ENCODE assay signal across 34 mouse cellular contexts in genomic region chr6:89985989-89986388, GRCm38 (mm10). TPM values are rescaled to one million over a fixed set of nuclear protein-coding genes. Genes with fewer than 3 reads are reported as not detected.
DNase-seq lines count a peak whose midpoint lies in the region; ATAC-seq and TF ChIP-seq lines count a peak whose summit lies in the region.
"Had no signal": no experiment of that assay in that cellular context is flagged by ENCODE, and none has a peak within 500 bp of the region (broad histone marks: within the 10 kb centered on the region; RNA-seq: fewer than 3 reads in every experiment).

No protein-coding gene starts in this region.

- 16% methylated on average over 1 of the region's 1 CpGs for WGBS in cerebellum, adult 2 months
- 21% methylated on average over 1 of the region's 1 CpGs for WGBS in kidney, postnatal 0 days
- WGBS in kidney, embryonic 15.5 days, result 27% methylated on average over 1 of the region's 1 CpGs

- no peak overlapping the region for H3K27ac ChIP-seq in cerebellum, adult 2 months (ENCODE audit: insufficient read depth, low read length)
- H3K27ac ChIP-seq in kidney, postnatal 0 days, result no peak overlapping the region
- H3K27ac ChIP-seq in kidney, embryonic 15.5 days, result no peak overlapping the region
- H3K27ac ChIP-seq in CH12.LX (ENCODE audit: insufficient read depth, low read depth), result no peak overlapping the region
- H3K27ac ChIP-seq: embryonic facial prominence, embryonic 15.5 days; forebrain, embryonic 10.5 days; hindbrain, embryonic 14.5 days; limb, embryonic 13.5 days; liver, embryonic 14.5 days; macrophage; midbrain, embryonic 15.5 days; neural tube, embryonic 13.5 days had no signal

- in situ Hi-C loops in CH12.LX (cut with MboI; ENCODE audit: low pct_ligation_motif_present, low pct_unique_long_range_greater_than_20kb, low sequenced_read_pairs), result loop anchor here (25.0 kb wide), 1 partner anchor 299 kb away; no protein-coding TSS in a partner anchor

- peak; percentile 2 to 21 for DNase-seq in cerebellum, postnatal 10 days
- DNase-seq in cerebellum, adult 2 months, result no peak
- no peak for DNase-seq in kidney, postnatal 0 days (ENCODE audit: low spot score)
- peak; percentile 1 for DNase-seq in CH12.LX (ENCODE audit: extremely low read depth)
- peak; percentile 5 for DNase-seq in ZHBTc4 (ENCODE audit: low read depth, low spot score)
- no peak for DNase-seq in adrenal gland, postnatal 36 days
- DNase-seq: cerebellum, adult 8-10 months; gastrocnemius, postnatal 14 days; heart, postnatal 36 days; thymus, postnatal 14 days had no signal

- no peak overlapping the region for H3K4me2 ChIP-seq in kidney, postnatal 0 days (ENCODE audit: low read length)
- no peak overlapping the region for H3K4me2 ChIP-seq in kidney, embryonic 15.5 days
- no peak overlapping the region for H3K4me2 ChIP-seq in CH12.LX (ENCODE audit: insufficient read depth, low read depth, poor library complexity, severe bottlenecking)
- H3K4me2 ChIP-seq: embryonic facial prominence, embryonic 15.5 days; hindbrain, embryonic 14.5 days; limb, embryonic 13.5 days; midbrain, embryonic 15.5 days; neural tube, embryonic 13.5 days had no signal

- no peaks in the 10 kb centered on the region for H3K4me1 ChIP-seq in cerebellum, adult 2 months (ENCODE audit: control insufficient read depth, insufficient read depth, low read length)
- H3K4me1 ChIP-seq in kidney, postnatal 0 days (replicated peaks; ENCODE audit: insufficient read depth, low read length), result no peaks in the 10 kb centered on the region
- no peaks in the 10 kb centered on the region for H3K4me1 ChIP-seq in kidney, embryonic 15.5 days
- H3K4me1 ChIP-seq in CH12.LX (ENCODE audit: control insufficient read depth in 1 of 2, insufficient read depth in 2 of 2), result no peaks in the 10 kb centered on the region
- H3K4me1 ChIP-seq: embryonic facial prominence, embryonic 15.5 days; forebrain, embryonic 10.5 days; limb, embryonic 13.5 days; midbrain, embryonic 15.5 days; neural tube, embryonic 13.5 days had no signal

- dilution Hi-C loops in CH12.LX (cut with MboI; ENCODE audit: extremely low pct_ligation_motif_present, extremely low pct_unique_long_range_greater_than_20kb, low sequenced_read_pairs), result no loop called here

- H3K79me2 ChIP-seq in CH12.LX (replicated peaks; ENCODE audit: control insufficient read depth, extremely low read depth, insufficient read depth, poor library complexity, severe bottlenecking), result no peaks in the 10 kb centered on the region

- no peak for ATAC-seq in kidney, postnatal 0 days (replicated peaks; ENCODE audit: low FRiP score, low read depth)
- ATAC-seq in kidney, embryonic 15.5 days (replicated peaks; ENCODE audit: low FRiP score), result no peak
- no peak for ATAC-seq in granulocyte monocyte progenitor cell, adult 5-6 weeks (replicated peaks; ENCODE audit: poor library complexity, severe bottlenecking)
- ATAC-seq: CD4-positive, CD25-positive, alpha-beta regulatory T cell, adult 4 months; forebrain, embryonic 16.5 days; midbrain, embryonic 15.5 days had no signal

- H3K9me3 ChIP-seq in kidney, postnatal 0 days (replicated peaks; ENCODE audit: low read length), result no peaks in the 10 kb centered on the region
- H3K9me3 ChIP-seq in kidney, embryonic 15.5 days (replicated peaks), result no peaks in the 10 kb centered on the region
- no peaks in the 10 kb centered on the region for H3K9me3 ChIP-seq in CH12.LX (replicated peaks; ENCODE audit: low read length)
- H3K9me3 ChIP-seq: embryonic facial prominence, embryonic 15.5 days; G1E had no signal

- no peak for TF ChIP-seq POLR2A in cerebellum, adult 2 months (IDR thresholded peaks at IDR 0.05; ENCODE audit: borderline replicate concordance, insufficient read depth, low read length)
- TF ChIP-seq POLR2A in CH12.LX (IDR thresholded peaks at IDR 0.05; ENCODE audit: low read depth, low read length), result no peak

- H3K36me3 ChIP-seq in kidney, postnatal 0 days (ENCODE audit: insufficient read depth, low read length), result no peaks in the 10 kb centered on the region
- no peaks in the 10 kb centered on the region for H3K36me3 ChIP-seq in kidney, embryonic 15.5 days
- no peaks in the 10 kb centered on the region for H3K36me3 ChIP-seq in CH12.LX (replicated peaks in 1 of 2; ENCODE audit: control insufficient read depth in 1 of 2, insufficient read depth in 1 of 2, low read length in 1 of 2)
- H3K36me3 ChIP-seq: embryonic facial prominence, embryonic 15.5 days; forebrain, embryonic 10.5 days; G1E; limb, embryonic 13.5 days; midbrain, embryonic 15.5 days; neural tube, embryonic 13.5 days had no signal

- H3K9ac ChIP-seq in kidney, postnatal 0 days (ENCODE audit: low read depth, low read length), result no peak overlapping the region
- no peak overlapping the region for H3K9ac ChIP-seq in kidney, embryonic 15.5 days
- no peak overlapping the region for H3K9ac ChIP-seq in CH12.LX (ENCODE audit: insufficient read depth, low read depth)
- H3K9ac ChIP-seq: embryonic facial prominence, embryonic 15.5 days; hindbrain, embryonic 14.5 days; limb, embryonic 13.5 days; liver, embryonic 14.5 days; midbrain, embryonic 15.5 days; neural tube, embryonic 13.5 days had no signal

- no peak overlapping the region for H3K4me3 ChIP-seq in cerebellum, adult 2 months (replicated peaks; ENCODE audit: insufficient read depth, low read depth, low read length)
- H3K4me3 ChIP-seq in kidney, postnatal 0 days (replicated peaks; ENCODE audit: low read depth, low read length), result no peak overlapping the region
- no peak overlapping the region for H3K4me3 ChIP-seq in kidney, embryonic 15.5 days (replicated peaks)
- H3K4me3 ChIP-seq in CH12.LX (replicated peaks in 1 of 3; ENCODE audit: low read depth in 2 of 3, low read length in 2 of 3, poor library complexity in 1 of 3), result no peak overlapping the region
- H3K4me3 ChIP-seq: embryonic facial prominence, embryonic 15.5 days; forebrain, embryonic 10.5 days; limb, embryonic 13.5 days; midbrain, embryonic 15.5 days; myocyte; neural tube, embryonic 13.5 days had no signal

- peak; percentile 42 for TF ChIP-seq RAD21 in CH12.LX (IDR thresholded peaks at IDR 0.05; ENCODE audit: low read depth, low read length)

- no peak for TF ChIP-seq EP300 in CH12.LX (IDR thresholded peaks at IDR 0.05; ENCODE audit: low read length)

- no peak for TF ChIP-seq CTCF in cerebellum, adult 2 months (IDR thresholded peaks at IDR 0.05; ENCODE audit: borderline replicate concordance, insufficient read depth, low read depth, low read length)
- peak; percentile 21; the same call in 1 of the 2 replicates for TF ChIP-seq CTCF in kidney, postnatal 0 days (IDR thresholded peaks at IDR 0.05; ENCODE audit: low read depth)
- TF ChIP-seq CTCF in CH12.LX (conservative IDR thresholded peaks at IDR 0.05 in 1 of 2, IDR thresholded peaks at IDR 0.05 in 1 of 2; ENCODE audit: low read depth in 2 of 2, low read length in 2 of 2), result peak in 1 of 2 experiments; percentile 52; a peak in 2 of 4 replicates

- H3K27me3 ChIP-seq in cerebellum, adult 2 months (ENCODE audit: control insufficient read depth, insufficient read depth, low read length), result no peaks in the 10 kb centered on the region
- no peaks in the 10 kb centered on the region for H3K27me3 ChIP-seq in kidney, postnatal 0 days (ENCODE audit: insufficient read depth, low read length)
- H3K27me3 ChIP-seq in kidney, embryonic 15.5 days, result no peaks in the 10 kb centered on the region
- peaks cover 22% of the 10 kb centered on the region for H3K27me3 ChIP-seq in CH12.LX (replicated peaks)
- H3K27me3 ChIP-seq: embryonic facial prominence, embryonic 15.5 days; limb, embryonic 13.5 days; midbrain, embryonic 15.5 days; neural tube, embryonic 13.5 days had no signal

RNA-seq across cellular contexts. Expression of gene Vmn1r46, which starts 16.9 kb away (rescaled TPM):
- not detected in 2 replicates for polyA plus RNA-seq in cerebellum, adult 2 months (2012; rRNA removed)
- polyA plus RNA-seq in kidney, postnatal 0 days (2015; fragmentation: Nextera tagmentation; extraction: Ambion mirVana), result not detected in 2 replicates
- not detected in 2 replicates for polyA plus RNA-seq in kidney, embryonic 15.5 days (2015; fragmentation: Nextera tagmentation; extraction: Ambion mirVana)
- total RNA-seq in CH12.LX (2012; rRNA removed), result not detected in 2 replicates
- total RNA-seq in CH12.LX (2014; rRNA removed), result not detected in 2 replicates
- not detected in 2 replicates for polyA plus RNA-seq in CH12.LX (2012; ENCODE audit: insufficient read length, low read depth)
- total RNA-seq in adrenal gland, postnatal 36 days (2021), result not detected
- total RNA-seq in granulocyte monocyte progenitor cell, adult 5-6 weeks (2014; fragmentation: Nextera tagmentation), result not detected in 2 replicates
- total RNA-seq in granulocyte monocyte progenitor cell, adult 5-6 weeks (2017), result not detected in 2 replicates
- total RNA-seq: adrenal gland, adult 18-20 months; gastrocnemius, postnatal 14 days; heart, adult 8-10 months; heart, postnatal 36 days; layer of hippocampus, adult 18-20 months; left cerebral cortex, adult 18-20 months; left cerebral cortex, postnatal 25 days had no signal
- polyA plus RNA-seq: embryonic facial prominence, embryonic 15.5 days; forebrain, embryonic 10.5 days; forebrain, embryonic 16.5 days; G1E; heart, embryonic 14.5 days; hindbrain, embryonic 14.5 days; intestine, embryonic 14.5 days; kidney, embryonic 14.5 days; limb, embryonic 13.5 days; liver, embryonic 14.5 days; lung, embryonic 16.5 days; macrophage; midbrain, embryonic 15.5 days; myocyte; neural tube, embryonic 13.5 days; spleen, adult 2 months had no signal

RNA-seq across cellular contexts. Expression of gene Vmn1r47, which starts 30.0 kb away (rescaled TPM):
- not detected in 2 replicates for polyA plus RNA-seq in cerebellum, adult 2 months (2012; rRNA removed)
- not detected in 2 replicates for polyA plus RNA-seq in kidney, postnatal 0 days (2015; fragmentation: Nextera tagmentation; extraction: Ambion mirVana)
- polyA plus RNA-seq in kidney, embryonic 15.5 days (2015; fragmentation: Nextera tagmentation; extraction: Ambion mirVana), result not detected in 2 replicates
- total RNA-seq in CH12.LX (2012; rRNA removed) (not detected in 2 replicates), CH12.LX (2014; rRNA removed) (not detected in 2 replicates)
- not detected in 2 replicates for polyA plus RNA-seq in CH12.LX (2012; ENCODE audit: insufficient read length, low read depth)
- total RNA-seq in adrenal gland, postnatal 36 days (2021), result not detected
- total RNA-seq in granulocyte monocyte progenitor cell, adult 5-6 weeks (2014; fragmentation: Nextera tagmentation), result not detected in 2 replicates
- not detected in 2 replicates for total RNA-seq in granulocyte monocyte progenitor cell, adult 5-6 weeks (2017)
- total RNA-seq: adrenal gland, adult 18-20 months; gastrocnemius, postnatal 14 days; heart, adult 8-10 months; heart, postnatal 36 days; layer of hippocampus, adult 18-20 months; left cerebral cortex, adult 18-20 months; left cerebral cortex, postnatal 25 days had no signal
- polyA plus RNA-seq: CD4-positive, CD25-positive, alpha-beta regulatory T cell, adult 4 months; embryonic facial prominence, embryonic 15.5 days; forebrain, embryonic 10.5 days; forebrain, embryonic 16.5 days; G1E; heart, embryonic 14.5 days; hindbrain, embryonic 14.5 days; intestine, embryonic 14.5 days; kidney, embryonic 14.5 days; limb, embryonic 13.5 days; liver, embryonic 14.5 days; lung, embryonic 16.5 days; macrophage; midbrain, embryonic 15.5 days; myocyte; neural tube, embryonic 13.5 days; spleen, adult 2 months had no signal

RNA-seq across cellular contexts. Expression of gene Vmn1r45, which starts 45.6 kb away (rescaled TPM):
- polyA plus RNA-seq in cerebellum, adult 2 months (2012; rRNA removed), result not detected in 2 replicates
- polyA plus RNA-seq in kidney, postnatal 0 days (2015; fragmentation: Nextera tagmentation; extraction: Ambion mirVana), result not detected in 2 replicates
- polyA plus RNA-seq in kidney, embryonic 15.5 days (2015; fragmentation: Nextera tagmentation; extraction: Ambion mirVana), result not detected in 2 replicates
- total RNA-seq in CH12.LX (2012; rRNA removed), result not detected in 2 replicates
- total RNA-seq in CH12.LX (2014; rRNA removed), result 0.07 TPM in 1 of 2 replicates, not detected in the other
- not detected in 2 replicates for polyA plus RNA-seq in CH12.LX (2012; ENCODE audit: insufficient read length, low read depth)
- not detected for total RNA-seq in adrenal gland, postnatal 36 days (2021)
- total RNA-seq in granulocyte monocyte progenitor cell, adult 5-6 weeks (2014; fragmentation: Nextera tagmentation), result not detected in 2 replicates
- not detected in 2 replicates for total RNA-seq in granulocyte monocyte progenitor cell, adult 5-6 weeks (2017)
- total RNA-seq: adrenal gland, adult 18-20 months; gastrocnemius, postnatal 14 days; heart, adult 8-10 months; heart, postnatal 36 days; layer of hippocampus, adult 18-20 months; left cerebral cortex, adult 18-20 months; left cerebral cortex, postnatal 25 days had no signal
- polyA plus RNA-seq: CD4-positive, CD25-positive, alpha-beta regulatory T cell, adult 4 months; embryonic facial prominence, embryonic 15.5 days; forebrain, embryonic 10.5 days; forebrain, embryonic 16.5 days; G1E; heart, embryonic 14.5 days; hindbrain, embryonic 14.5 days; intestine, embryonic 14.5 days; kidney, embryonic 14.5 days; limb, embryonic 13.5 days; liver, embryonic 14.5 days; lung, embryonic 16.5 days; macrophage; midbrain, embryonic 15.5 days; myocyte; neural tube, embryonic 13.5 days; spleen, adult 2 months had no signal

RNA-seq across cellular contexts. Expression of gene Vmn1r48, which starts 50.7 kb away (rescaled TPM):
- not detected in 2 replicates for polyA plus RNA-seq in cerebellum, adult 2 months (2012; rRNA removed)
- not detected in 2 replicates for polyA plus RNA-seq in kidney, postnatal 0 days (2015; fragmentation: Nextera tagmentation; extraction: Ambion mirVana)
- not detected in 2 replicates for polyA plus RNA-seq in kidney, embryonic 15.5 days (2015; fragmentation: Nextera tagmentation; extraction: Ambion mirVana)
- not detected in 2 replicates for total RNA-seq in CH12.LX (2012; rRNA removed)
- not detected in 2 replicates for total RNA-seq in CH12.LX (2014; rRNA removed)
- polyA plus RNA-seq in CH12.LX (2012; ENCODE audit: insufficient read length, low read depth), result not detected in 2 replicates
- total RNA-seq in adrenal gland, postnatal 36 days (2021), result not detected
- not detected in 2 replicates for total RNA-seq in granulocyte monocyte progenitor cell, adult 5-6 weeks (2014; fragmentation: Nextera tagmentation)
- not detected in 2 replicates for total RNA-seq in granulocyte monocyte progenitor cell, adult 5-6 weeks (2017)
- total RNA-seq: adrenal gland, adult 18-20 months; G1E; gastrocnemius, postnatal 14 days; heart, adult 8-10 months; heart, postnatal 36 days; layer of hippocampus, adult 18-20 months; left cerebral cortex, adult 18-20 months; left cerebral cortex, postnatal 25 days had no signal
- polyA plus RNA-seq: CD4-positive, CD25-positive, alpha-beta regulatory T cell, adult 4 months; embryonic facial prominence, embryonic 15.5 days; forebrain, embryonic 10.5 days; forebrain, embryonic 16.5 days; G1E; heart, embryonic 14.5 days; hindbrain, embryonic 14.5 days; intestine, embryonic 14.5 days; kidney, embryonic 14.5 days; limb, embryonic 13.5 days; liver, embryonic 14.5 days; lung, embryonic 16.5 days; macrophage; midbrain, embryonic 15.5 days; myocyte; neural tube, embryonic 13.5 days; spleen, adult 2 months had no signal

Comparison
In these comparisons a context has a peak if more than half of its experiments do, and no peak if none do; other contexts are left out.
1. DNase-seq: peak in cerebellum, postnatal 10 days (2 of 2), CH12.LX (single experiment) and ZHBTc4 (single experiment); none in cerebellum, adult 2 months (0 of 2), kidney, postnatal 0 days (single experiment) and adrenal gland, postnatal 36 days (0 of 2).